In genomic region chr2:24473641-24474511, GRCm38 (mm10) we compare ENCODE assay signal across 9 mouse cellular contexts. TPM values are rescaled to one million over a fixed set of nuclear protein-coding genes. Genes with fewer than 3 reads are reported as not detected.
DNase-seq lines count a peak whose midpoint lies in the region; ATAC-seq and TF ChIP-seq lines count a peak whose summit lies in the region.
"Had no signal": no experiment of that assay in that cellular context is flagged by ENCODE, and none has a peak within 500 bp of the region (broad histone marks: within the 10 kb centered on the region; RNA-seq: fewer than 3 reads in every experiment).

No protein-coding gene starts in this region.

- H3K4me1 ChIP-seq in lung, embryonic 16.5 days (replicated peaks; ENCODE audit: control insufficient read depth, insufficient read depth, low read length), result 0 out of 2 replicates have a peak, but pooled peaks cover 2% of the 10 kb centered on the region
- no peaks in the 10 kb centered on the region for H3K4me1 ChIP-seq in forebrain, postnatal 0 days (ENCODE audit: insufficient read depth)
- H3K4me1 ChIP-seq in liver, embryonic 11.5 days (replicated peaks; ENCODE audit: control insufficient read depth, insufficient read depth, low read length), result no peaks in the 10 kb centered on the region
- peaks cover 11% of the 10 kb centered on the region for H3K4me1 ChIP-seq in stomach, embryonic 15.5 days

- H3K9ac ChIP-seq in lung, embryonic 16.5 days (ENCODE audit: low read length), result no peak overlapping the region
- H3K9ac ChIP-seq in forebrain, postnatal 0 days, result no peak overlapping the region
- H3K9ac ChIP-seq in liver, embryonic 11.5 days (ENCODE audit: low read depth, low read length), result no peak overlapping the region
- no peak overlapping the region for H3K9ac ChIP-seq in stomach, embryonic 15.5 days

- TF ChIP-seq CTCF in forebrain, postnatal 0 days (IDR thresholded peaks at IDR 0.05; ENCODE audit: low read depth), result no peak

- WGBS in lung, embryonic 16.5 days, result under 1% methylated on average over 56 of the region's 56 CpGs
- WGBS in forebrain, postnatal 0 days, result 1% methylated on average over 56 of the region's 56 CpGs
- WGBS in liver, embryonic 11.5 days, result 2% methylated on average over 56 of the region's 56 CpGs
- WGBS in stomach, embryonic 15.5 days, result 3% methylated on average over 56 of the region's 56 CpGs

- ATAC-seq in lung, embryonic 16.5 days (ENCODE audit: low read depth), result no peak
- ATAC-seq in forebrain, postnatal 0 days, result peak; percentile 59
- ATAC-seq in liver, embryonic 11.5 days (replicated peaks; ENCODE audit: low FRiP score), result no peak
- no peak for ATAC-seq in stomach, embryonic 15.5 days (ENCODE audit: insufficient read depth, low FRiP score, low read depth)

- H3K4me3 ChIP-seq in lung, embryonic 16.5 days (ENCODE audit: low read length), result peak overlapping the region; percentile 32
- peak overlapping the region; percentile 29 for H3K4me3 ChIP-seq in forebrain, postnatal 0 days (ENCODE audit: low read depth, low read length)
- peak overlapping the region; percentile 13; the same call in 1 of the 2 replicates for H3K4me3 ChIP-seq in liver, embryonic 11.5 days (ENCODE audit: low read depth, low read length)
- H3K4me3 ChIP-seq in stomach, embryonic 15.5 days (replicated peaks), result peak overlapping the region; percentile 27; the same call in 1 of the 2 replicates

- H3K4me2 ChIP-seq in lung, embryonic 16.5 days (ENCODE audit: low read depth, low read length), result peak overlapping the region; percentile 47
- peak overlapping the region; percentile 39 for H3K4me2 ChIP-seq in forebrain, postnatal 0 days (ENCODE audit: low read depth)
- H3K4me2 ChIP-seq in liver, embryonic 11.5 days, result peak overlapping the region; percentile 45
- peak overlapping the region; percentile 59 for H3K4me2 ChIP-seq in stomach, embryonic 15.5 days

- no peak overlapping the region for H3K27ac ChIP-seq in lung, embryonic 16.5 days (ENCODE audit: low read length)
- no peak overlapping the region for H3K27ac ChIP-seq in forebrain, postnatal 0 days (ENCODE audit: low read depth, low read length)
- H3K27ac ChIP-seq in liver, embryonic 11.5 days (ENCODE audit: low read depth, low read length), result no peak overlapping the region
- no peak overlapping the region for H3K27ac ChIP-seq in stomach, embryonic 15.5 days
- H3K27ac ChIP-seq: macrophage had no signal

- DNase-seq in lung, postnatal 36 days, result no peak
- peak; percentile 19 for DNase-seq in forebrain, postnatal 0 days
- no peak for DNase-seq in liver, embryonic 11.5 days (ENCODE audit: low spot score)
- DNase-seq in adrenal gland, adult 8-10 months, result no peak
- DNase-seq in urinary bladder, postnatal 25 days (ENCODE audit: low spot score), result no peak
- DNase-seq in urinary bladder, adult 18-20 months (ENCODE audit: low spot score in 2 of 2), result no peak

- H3K36me3 ChIP-seq in lung, embryonic 16.5 days (ENCODE audit: control insufficient read depth, insufficient read depth, low read length), result no peaks in the 10 kb centered on the region
- no peaks in the 10 kb centered on the region for H3K36me3 ChIP-seq in forebrain, postnatal 0 days (ENCODE audit: insufficient read depth)
- no peaks in the 10 kb centered on the region for H3K36me3 ChIP-seq in liver, embryonic 11.5 days (ENCODE audit: control insufficient read depth, insufficient read depth, low read length)
- H3K36me3 ChIP-seq in stomach, embryonic 15.5 days, result no peaks in the 10 kb centered on the region

- peaks cover 55% of the 10 kb centered on the region for H3K27me3 ChIP-seq in lung, embryonic 16.5 days (ENCODE audit: control insufficient read depth, insufficient read depth, low read depth, low read length)
- H3K27me3 ChIP-seq in forebrain, postnatal 0 days (ENCODE audit: insufficient read depth, low read length), result peaks cover 56% of the 10 kb centered on the region
- peaks cover 66% of the 10 kb centered on the region for H3K27me3 ChIP-seq in liver, embryonic 11.5 days (replicated peaks; ENCODE audit: control insufficient read depth, insufficient read depth, low read length)
- H3K27me3 ChIP-seq in stomach, embryonic 15.5 days (replicated peaks), result peaks cover 45% of the 10 kb centered on the region

- H3K9me3 ChIP-seq in lung, embryonic 16.5 days (ENCODE audit: control insufficient read depth, low read length), result no peaks in the 10 kb centered on the region
- H3K9me3 ChIP-seq in forebrain, postnatal 0 days (ENCODE audit: low read length), result no peaks in the 10 kb centered on the region
- H3K9me3 ChIP-seq in liver, embryonic 11.5 days (ENCODE audit: control insufficient read depth, low read length), result no peaks in the 10 kb centered on the region
- no peaks in the 10 kb centered on the region for H3K9me3 ChIP-seq in stomach, embryonic 15.5 days

RNA-seq across cellular contexts. Expression of gene Pax8, which starts 1.5 kb away (rescaled TPM):
- polyA plus RNA-seq in lung, embryonic 16.5 days (2015; fragmentation: Nextera tagmentation; extraction: Ambion mirVana), result not detected in 2 replicates
- total RNA-seq in forebrain, postnatal 0 days (2014; rRNA removed), result not detected in 2 replicates
- 0.18 and 0.19 TPM in 2 replicates for polyA plus RNA-seq in forebrain, postnatal 0 days (2015; fragmentation: Nextera tagmentation; extraction: Ambion mirVana)
- 0.44 and 0.62 TPM in 2 replicates for polyA plus RNA-seq in liver, embryonic 11.5 days (2014; fragmentation: Nextera tagmentation; extraction: Ambion mirVana)
- polyA plus RNA-seq in stomach, embryonic 15.5 days (2015; fragmentation: Nextera tagmentation; extraction: Ambion mirVana), result 0.18 and 0.60 TPM in 2 replicates
- not detected for total RNA-seq in adrenal gland, adult 8-10 months (2022)
- polyA plus RNA-seq: macrophage had no signal
